Mouse (Mus musculus): ENCODE measurements around the gene Ube2d1. TPM values are rescaled to one million over a fixed set of nuclear protein-coding genes. Genes with fewer than 3 reads are reported as not detected.
A peak's percentile ranks its signal among the peaks of the same experiment; 100 is the strongest.

The Ube2d1 gene
- total RNA-seq, 4 experiments from 2014 or later, result 44.2 to 53.7 (median 48.5) TPM

GRCm38 (mm10) chr10:71291179-71291661 is 6.2 kb upstream of the Ube2d1 start:
- DNase-seq (ENCODE audit: low spot score in 2 of 2), result no peak

DNA sequence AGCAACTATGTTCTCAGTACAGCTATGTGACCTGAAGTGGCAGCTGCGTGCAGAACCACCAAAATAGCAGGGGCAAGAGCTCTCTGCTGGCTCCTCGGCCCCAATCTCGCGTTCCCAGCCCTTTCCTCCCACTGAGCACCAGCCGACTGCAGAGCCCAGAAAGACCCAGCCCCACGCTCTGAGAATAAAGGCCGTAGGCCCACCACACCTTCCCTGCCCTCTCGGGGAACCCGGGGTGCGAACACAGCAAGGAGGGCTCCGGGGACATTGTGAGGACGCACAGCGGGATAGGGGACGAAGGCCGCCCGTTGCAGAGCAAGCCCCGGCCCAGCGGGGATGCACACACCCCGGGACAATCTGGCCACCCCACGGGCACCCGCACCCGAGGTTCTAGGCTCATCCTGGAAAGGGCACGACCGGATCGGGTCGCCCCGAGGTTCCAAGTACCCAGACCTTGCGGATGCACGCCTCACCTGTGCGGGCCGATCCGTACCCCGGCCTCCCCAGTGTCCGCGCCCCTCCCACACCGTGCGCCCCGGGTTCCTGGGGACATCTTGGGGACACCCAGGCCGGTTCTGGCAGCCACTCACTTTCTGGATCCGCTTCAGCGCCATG is 444 bp downstream of the Ube2d1 start:
- no peak for DNase-seq (ENCODE audit: low spot score in 2 of 2)

- no peak for DNase-seq (ENCODE audit: low spot score in 2 of 2)
Observed at GRCm38 (mm10) chr10:71284131-71284510, 941 bp downstream of the Ube2d1 start.

DNA sequence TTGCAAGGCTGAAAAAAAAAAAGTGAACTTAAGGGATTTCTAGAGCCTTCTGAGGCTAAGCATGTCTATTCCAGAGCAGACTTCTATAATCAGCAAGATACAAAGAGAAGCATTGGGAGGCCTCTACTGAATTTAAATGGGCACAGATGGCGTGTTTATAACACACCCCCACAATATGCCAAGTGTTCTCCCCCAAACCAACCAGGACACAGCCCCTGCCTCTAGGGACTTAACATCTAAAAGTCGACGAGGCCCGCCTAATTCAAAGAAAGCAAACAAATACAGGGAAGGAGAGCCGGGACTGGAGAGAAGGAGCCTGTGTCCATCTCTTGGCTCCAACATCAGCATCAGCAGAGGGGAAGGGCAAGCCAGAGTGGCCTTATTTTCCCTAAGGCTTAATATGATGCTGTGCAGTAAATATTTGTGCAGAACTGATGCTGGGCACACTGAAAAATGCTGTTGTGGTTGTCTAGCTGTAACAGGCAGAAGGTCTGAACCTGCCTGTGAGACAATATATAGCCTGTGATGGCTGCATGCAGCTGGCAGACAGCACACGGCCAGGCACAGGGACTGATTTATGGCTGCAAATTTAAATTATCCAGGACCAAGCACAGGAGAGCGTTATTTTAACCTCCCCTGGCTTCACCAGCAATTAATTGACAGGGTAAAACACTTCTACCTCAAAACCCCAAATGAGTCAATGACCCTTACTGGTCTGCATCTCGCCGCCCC is 11.9 kb downstream of the Ube2d1 start:
- no peak for DNase-seq (ENCODE audit: low spot score in 2 of 2)

DNA sequence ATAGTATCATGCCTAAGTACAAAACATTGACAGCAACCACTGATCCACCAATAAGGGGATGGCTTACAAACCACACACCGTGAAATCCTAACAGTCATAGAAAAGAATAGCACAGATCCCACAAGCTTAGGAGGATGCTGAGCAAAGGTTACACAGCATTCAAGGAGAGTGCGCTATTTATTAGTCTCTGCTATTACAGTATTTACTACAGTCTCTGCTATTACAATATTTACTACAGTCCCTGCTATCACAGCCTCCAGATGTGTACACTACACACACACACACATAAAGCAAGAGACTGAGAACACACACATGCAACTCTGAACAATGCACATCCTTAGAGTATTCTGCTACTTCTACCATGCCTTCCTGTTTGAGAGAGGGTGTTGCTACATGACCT is 17.1 kb downstream of the Ube2d1 start:
- no peak for DNase-seq (ENCODE audit: low spot score in 2 of 2)

DNA sequence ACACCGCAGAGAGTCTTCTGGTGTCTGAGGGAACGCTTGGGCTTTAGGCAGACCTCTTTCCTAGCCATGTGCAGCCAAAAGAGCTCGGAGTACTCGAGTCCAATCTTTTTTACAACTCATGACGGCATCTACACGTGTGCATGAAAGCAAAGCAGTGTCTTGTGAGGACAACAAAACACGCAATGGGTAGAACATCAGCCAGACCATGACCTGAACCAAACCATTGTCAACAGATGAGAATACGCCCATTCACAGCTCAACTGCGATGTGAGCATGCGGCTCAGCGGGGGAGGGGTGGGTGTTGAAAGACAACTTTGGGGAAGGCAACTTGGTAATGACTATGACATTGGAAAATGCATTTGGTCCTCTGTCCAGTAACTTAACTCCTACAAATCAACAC is 17.6 kb downstream of the Ube2d1 start:
- DNase-seq (ENCODE audit: low spot score in 2 of 2), result peak in 1 of 2 experiments; percentile 68

DNA sequence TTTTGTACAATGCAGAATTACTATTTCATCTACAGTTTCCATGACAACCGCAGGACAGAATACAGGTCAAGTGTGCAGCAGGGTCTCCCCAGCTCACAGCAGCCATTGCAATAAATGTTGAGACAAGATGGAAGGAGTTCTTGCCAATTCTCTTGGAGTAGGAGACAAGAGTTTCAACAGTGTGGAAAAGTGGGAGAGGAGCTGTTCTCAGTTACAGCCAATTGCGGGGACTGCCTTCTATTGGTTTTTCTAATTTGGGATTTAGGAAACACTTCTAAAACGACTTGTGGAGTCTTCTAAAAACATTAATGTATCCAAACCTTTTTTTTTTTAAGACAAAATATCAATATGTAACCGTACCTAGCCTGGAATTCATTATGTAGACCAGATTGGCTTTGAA is 20.0 kb downstream of the Ube2d1 start:
- DNase-seq (ENCODE audit: low spot score in 2 of 2), result no peak

DNA sequence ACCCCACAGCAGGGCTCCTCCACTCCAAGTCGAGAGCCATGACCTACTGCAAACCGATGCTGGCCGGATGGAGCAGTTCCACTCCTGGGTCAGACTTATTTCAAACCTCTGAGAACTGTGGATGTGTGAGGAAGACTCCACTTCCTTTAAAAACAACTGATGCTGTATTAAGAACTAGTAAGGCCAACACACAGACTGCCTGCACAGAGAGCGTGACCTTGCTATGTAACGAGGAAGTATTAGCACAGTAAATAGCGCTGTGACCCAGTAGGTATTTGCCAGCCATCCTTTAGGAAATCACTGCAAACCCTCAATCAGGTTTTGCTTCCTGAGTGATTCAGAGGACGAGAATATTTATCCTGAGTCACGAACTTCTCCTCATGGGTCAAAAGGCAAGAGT is 23.4 kb downstream of the Ube2d1 start:
- no peak for DNase-seq (ENCODE audit: low spot score in 2 of 2)

- DNase-seq (ENCODE audit: low spot score in 2 of 2), result no peak
Observed at GRCm38 (mm10) chr10:71258943-71259342, 26.1 kb downstream of the Ube2d1 start.

GRCm38 (mm10) chr10:71258516-71258915 is 26.5 kb downstream of the Ube2d1 start:
- DNase-seq (ENCODE audit: low spot score in 2 of 2), result no peak

- DNase-seq (ENCODE audit: low spot score in 2 of 2), result no peak
Observed at GRCm38 (mm10) chr10:71253147-71253546, 31.9 kb downstream of the Ube2d1 start.

DNA sequence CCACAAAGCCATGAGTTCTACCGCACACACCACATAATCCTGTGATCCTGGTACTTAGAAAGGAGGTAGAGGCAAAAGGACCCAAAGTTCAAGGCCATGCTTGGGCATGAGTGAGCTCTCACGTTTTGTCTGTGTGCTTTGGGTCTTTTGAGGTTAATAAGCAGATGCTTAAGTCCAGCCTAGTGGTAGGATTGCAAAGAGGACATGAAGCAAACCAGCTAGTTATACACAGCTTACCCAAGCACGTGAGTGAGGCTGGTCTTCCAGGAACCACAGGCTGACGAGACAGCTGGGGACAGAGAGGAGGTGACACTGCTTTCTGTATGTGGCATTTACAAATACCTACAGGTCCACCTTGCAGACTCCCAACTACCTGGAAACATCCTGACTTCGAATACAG is 32.6 kb downstream of the Ube2d1 start:
- no peak for DNase-seq (ENCODE audit: low spot score in 2 of 2)

DNA sequence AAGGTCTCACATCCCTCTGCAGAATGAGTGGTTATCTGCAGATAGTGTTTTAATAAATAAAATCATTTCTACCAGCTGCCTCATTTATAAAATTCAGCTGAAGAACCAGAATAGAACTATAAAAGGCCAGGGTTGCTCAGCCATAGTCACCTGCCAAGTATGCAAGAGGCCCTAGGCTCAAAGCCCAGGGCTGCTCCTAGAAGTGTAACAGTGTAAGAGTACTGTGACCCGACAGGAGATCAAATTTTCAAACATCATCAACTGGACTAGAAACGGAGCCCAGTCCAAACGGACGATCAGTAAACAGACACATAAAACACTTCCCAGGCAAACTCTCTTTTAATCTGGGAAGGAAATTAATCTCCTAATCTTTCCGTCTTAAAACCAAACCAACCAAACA is 33.2 kb downstream of the Ube2d1 start:
- no peak for DNase-seq (ENCODE audit: low spot score in 2 of 2)

GRCm38 (mm10) chr10:71251256-71251655 is 33.8 kb downstream of the Ube2d1 start:
- no peak for DNase-seq (ENCODE audit: low spot score in 2 of 2)

DNA sequence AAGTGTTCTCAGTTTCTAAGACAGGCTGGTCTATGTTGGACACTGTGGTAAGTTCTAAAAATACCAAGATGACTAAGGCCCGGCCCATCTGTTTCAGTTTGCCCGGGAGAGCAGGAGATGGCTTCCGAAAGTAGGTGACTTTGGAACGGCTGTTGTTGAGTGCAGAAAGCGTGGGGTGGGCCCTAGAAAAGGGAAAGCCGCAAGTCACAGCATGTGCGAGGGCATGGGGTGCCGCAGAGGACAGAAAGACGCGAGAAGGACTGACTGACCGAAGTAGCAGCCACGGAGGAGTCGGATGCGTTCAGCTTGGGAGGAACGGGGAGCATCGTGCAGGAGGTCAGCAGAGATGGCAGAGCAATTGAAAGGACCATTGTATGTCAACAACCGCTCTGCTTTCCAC is 34.6 kb downstream of the Ube2d1 start:
- peak in 1 of 2 experiments; percentile 79 for DNase-seq (ENCODE audit: low spot score in 2 of 2)

DNA sequence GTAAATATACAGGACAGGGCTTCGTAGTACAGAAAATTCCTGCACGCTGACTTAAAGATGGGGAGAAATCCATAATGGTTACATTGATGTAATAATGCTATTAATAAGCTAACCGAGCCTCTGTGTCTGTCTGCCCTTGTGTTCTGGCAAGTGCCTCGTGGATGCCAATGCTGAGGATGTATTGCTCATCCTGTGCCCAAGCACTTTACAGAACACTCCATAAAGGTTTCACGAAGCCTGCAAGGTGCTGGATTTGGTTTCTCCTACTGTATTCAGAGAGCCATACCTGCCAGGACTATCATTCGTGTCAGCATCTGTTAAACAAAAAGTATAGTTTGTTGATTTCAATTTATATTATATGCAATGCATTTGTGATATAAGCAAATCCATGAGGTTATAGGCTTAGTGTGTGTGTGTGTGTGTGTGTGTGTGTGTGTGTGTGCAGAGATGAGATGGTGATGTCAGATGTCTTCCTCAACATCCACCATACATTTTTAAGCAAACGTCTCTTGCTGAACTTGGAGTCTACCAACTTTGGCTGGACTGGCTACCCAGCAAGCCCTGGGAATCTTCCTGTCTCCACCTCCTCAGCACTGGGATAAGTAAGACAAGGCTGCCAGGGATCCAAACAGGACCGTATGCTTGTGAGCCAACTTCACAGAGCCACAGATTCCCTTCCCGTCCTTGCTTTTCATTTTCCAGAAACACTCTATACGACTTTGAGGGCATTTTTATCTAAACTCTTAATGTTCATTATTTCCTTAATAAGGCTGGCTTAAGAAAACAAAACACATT is 35.8 kb downstream of the Ube2d1 start:
- peak in 1 of 2 experiments; percentile 37 for DNase-seq (ENCODE audit: low spot score in 2 of 2)

- DNase-seq (ENCODE audit: low spot score in 2 of 2), result no peak
Observed at GRCm38 (mm10) chr10:71246956-71247355, 38.1 kb downstream of the Ube2d1 start.

DNA sequence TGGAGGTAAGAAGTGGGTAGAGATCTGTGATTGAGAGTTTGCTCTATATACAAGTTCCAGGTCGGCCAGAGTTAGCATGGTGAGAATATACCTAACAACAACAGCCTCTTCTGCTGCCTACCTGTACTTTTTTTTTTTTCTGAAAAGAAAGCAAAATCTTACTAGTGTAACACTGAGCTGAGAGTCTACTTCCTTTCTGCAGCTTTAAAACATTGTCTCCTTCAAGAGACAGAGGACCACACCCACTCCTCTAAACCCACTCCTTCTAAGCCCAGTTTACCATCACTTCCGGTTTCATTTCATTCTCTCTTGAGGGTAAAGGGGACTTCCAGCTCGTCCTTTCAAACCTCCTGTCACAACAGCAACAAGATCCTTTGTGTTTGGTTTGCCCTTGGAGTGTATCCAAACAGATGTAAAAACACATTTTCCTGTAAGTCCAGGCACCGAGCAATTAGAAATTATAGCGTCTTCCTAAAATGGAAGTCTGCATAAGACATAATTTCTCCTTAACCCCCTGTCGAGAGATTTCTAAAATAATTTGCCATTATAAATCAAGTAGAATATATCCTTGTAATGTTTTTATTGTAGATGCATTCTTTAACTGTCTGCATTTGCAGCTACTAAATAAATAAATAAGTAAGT is 45.5 kb downstream of the Ube2d1 start:
- no peak for DNase-seq (ENCODE audit: low spot score in 2 of 2)

DNA sequence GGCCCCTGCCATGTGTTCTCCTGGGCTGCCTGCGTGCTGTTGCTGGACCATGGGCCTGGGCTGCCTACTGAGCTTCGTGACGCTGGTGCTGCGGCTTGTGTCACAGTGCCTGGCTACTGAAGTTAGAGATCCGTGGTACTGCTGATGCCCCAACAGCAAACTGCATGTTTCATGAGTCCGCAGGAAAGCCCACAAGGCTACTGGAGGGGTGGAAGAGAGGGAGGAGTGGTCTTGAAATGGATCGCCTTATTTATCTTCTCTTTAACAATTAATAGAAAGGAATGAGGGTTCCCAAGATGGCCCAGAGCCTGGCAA is 46.9 kb downstream of the Ube2d1 start, which contains the start of gene Tfam:
Gene Tfam, minus strand, starts transcription at position 41 of the 315 bp plus-strand sequence.
- DNase-seq (ENCODE audit: low spot score in 2 of 2), result no peak

- peak; percentile 91 to 94 for DNase-seq (ENCODE audit: low spot score in 2 of 2)
Observed at GRCm38 (mm10) chr10:71237516-71238239, 47.4 kb downstream of the Ube2d1 start.

GRCm38 (mm10) chr10:71234071-71234470 is 51.0 kb downstream of the Ube2d1 start:
- DNase-seq (ENCODE audit: low spot score in 2 of 2), result no peak

All from left cerebral cortex, adult 8-10 months (tissue).